Mouse (Mus musculus) liver, embryonic 15.5 days (tissue): ENCODE data around the gene Ankrd33b. TPM values are rescaled to one million over a fixed set of nuclear protein-coding genes. Genes with fewer than 3 reads are reported as not detected.

Source experiments
- ATAC-seq: fragments of 200-750 bp; cut with Nextera tagmentation; 2 replicates; pipeline ENCODE4 v1.8.0; 2017; ENCODE audit warnings: moderate number of reproducible peaks, mild to moderate bottlenecking, moderate library complexity; ENCODE audit not compliant: insufficient read depth
- H3K27ac ChIP-seq: fragments of 300-500 bp; sonication (generic); replicated peaks from 2 replicates; pipeline ENCODE4 v1.5.1; 2015; ENCODE audit warnings: mild to moderate bottlenecking, inconsistent platforms
- H3K27me3 ChIP-seq: fragments of 300-500 bp; sonication (generic); 2 replicates; pipeline ENCODE4 v1.6.1; 2015; ENCODE audit warnings: mild to moderate bottlenecking, inconsistent platforms
- H3K36me3 ChIP-seq: fragments of 300-500 bp; sonication (generic); replicated peaks from 2 replicates; pipeline ENCODE4 v1.6.1; 2015; ENCODE audit warnings: moderate library complexity, mild to moderate bottlenecking, inconsistent platforms
- H3K4me1 ChIP-seq: fragments of 300-500 bp; sonication (generic); replicated peaks from 2 replicates; pipeline ENCODE4 v1.6.1; 2015; ENCODE audit warnings: inconsistent platforms
- H3K4me2 ChIP-seq: fragments of 300-500 bp; sonication (generic); 2 replicates; pipeline ENCODE4 v1.6.1; 2015; ENCODE audit warnings: moderate library complexity, mild to moderate bottlenecking, inconsistent platforms
- H3K4me3 ChIP-seq: fragments of 300-500 bp; sonication (generic); replicated peaks from 2 replicates; pipeline ENCODE4 v1.5.1; 2015; ENCODE audit warnings: mild to moderate bottlenecking, inconsistent platforms
- H3K9ac ChIP-seq: fragments of 300-500 bp; sonication (generic); 2 replicates; pipeline ENCODE4 v1.6.1; 2015; ENCODE audit warnings: moderate library complexity, mild to moderate bottlenecking, inconsistent platforms
- H3K9me3 ChIP-seq: fragments of 300-500 bp; sonication (generic); replicated peaks from 2 replicates; pipeline ENCODE4 v1.6.1; 2016; ENCODE audit warnings: inconsistent platforms
- WGBS: fragments of 180-500 bp; shearing (Covaris S2); methylation state at CpG from one replicate; pipeline ENCODE4 v1.1.7; 2015; ENCODE audit warnings: mixed read lengths; ENCODE audit not compliant: insufficient replicate concordance; 5-methylcytosine and 5-hydroxymethylcytosine counted together
- polyA plus RNA-seq: library from polyadenylated mRNA; unstranded; fragments of >200 nt; fragmentation: Nextera tagmentation; extraction: Ambion mirVana; gene quantifications from 2 replicates; pipeline ENCODE4 v1.2.1, GENCODE M21; 2015

Gene Ankrd33b
- polyA plus RNA-seq, 1 experiment from 2014 or later = 0.62 TPM

DNA sequence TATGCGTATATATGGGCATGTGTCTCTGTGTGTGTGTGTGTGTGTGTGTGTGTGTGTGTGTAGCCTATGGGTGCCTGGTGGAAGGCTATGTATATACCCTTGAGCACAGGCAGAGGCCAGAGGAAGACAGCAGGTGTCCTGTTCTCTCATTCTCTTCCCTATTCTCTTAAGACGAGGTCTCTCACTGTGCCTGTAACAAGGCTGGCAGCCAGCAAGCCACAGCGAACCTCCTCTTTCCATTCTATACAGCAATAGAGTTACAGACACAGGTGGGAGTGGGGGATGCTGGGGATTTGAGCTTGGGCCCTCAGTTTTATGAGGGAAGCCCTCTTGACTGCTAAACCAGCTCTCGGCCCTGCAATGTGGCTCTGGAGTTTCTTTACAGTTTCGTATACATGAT lies 87.5 kb downstream of the Ankrd33b start:
- Histone ChIP-seq H3K4me1 (peaks cover 12% of the 10 kb centered on the region), H3K27me3 (no peaks in the 10 kb centered on the region), H3K4me3 (no peak overlapping the region), H3K9me3 (no peaks in the 10 kb centered on the region), H3K36me3 (no peaks in the 10 kb centered on the region), H3K4me2 (no peak overlapping the region), H3K9ac (no peak overlapping the region), H3K27ac (no peak overlapping the region)
- WGBS = 69% methylated on average over 5 of the region's 5 CpGs
- ATAC-seq = no peak

DNA sequence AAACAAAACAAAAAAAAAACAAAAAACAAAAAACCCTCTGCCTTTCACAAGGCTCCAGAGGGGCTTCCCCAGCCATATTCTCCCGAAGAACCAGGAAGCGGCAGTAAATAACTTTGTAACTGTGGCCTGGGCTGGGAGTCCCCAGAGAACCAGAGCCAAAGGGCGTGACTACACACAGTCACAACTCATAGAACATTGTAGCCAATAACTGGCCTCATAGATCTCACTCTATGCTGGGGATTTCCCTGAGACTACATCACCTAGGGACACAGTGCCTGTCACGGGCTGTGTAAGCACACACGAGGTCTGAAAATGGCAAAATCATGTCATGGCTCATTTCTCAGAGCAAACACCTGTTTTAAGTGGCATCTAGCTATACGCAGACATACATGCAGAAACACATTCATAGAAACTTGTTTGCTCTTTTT lies 87.9 kb downstream of the Ankrd33b start:
- peaks cover 12% of the 10 kb centered on the region for H3K4me1 ChIP-seq
- H3K4me2 ChIP-seq = no peak overlapping the region
- no peak overlapping the region for H3K4me3 ChIP-seq
- 56% methylated on average over 6 of the region's 6 CpGs for WGBS
- H3K27me3 ChIP-seq = no peaks in the 10 kb centered on the region
- no peak for ATAC-seq
- no peaks in the 10 kb centered on the region for H3K9me3 ChIP-seq
- H3K36me3 ChIP-seq = 0 out of 2 replicates have a peak, but pooled peaks cover 1% of the 10 kb centered on the region
- no peak overlapping the region for H3K27ac ChIP-seq
- H3K9ac ChIP-seq = no peak overlapping the region

DNA sequence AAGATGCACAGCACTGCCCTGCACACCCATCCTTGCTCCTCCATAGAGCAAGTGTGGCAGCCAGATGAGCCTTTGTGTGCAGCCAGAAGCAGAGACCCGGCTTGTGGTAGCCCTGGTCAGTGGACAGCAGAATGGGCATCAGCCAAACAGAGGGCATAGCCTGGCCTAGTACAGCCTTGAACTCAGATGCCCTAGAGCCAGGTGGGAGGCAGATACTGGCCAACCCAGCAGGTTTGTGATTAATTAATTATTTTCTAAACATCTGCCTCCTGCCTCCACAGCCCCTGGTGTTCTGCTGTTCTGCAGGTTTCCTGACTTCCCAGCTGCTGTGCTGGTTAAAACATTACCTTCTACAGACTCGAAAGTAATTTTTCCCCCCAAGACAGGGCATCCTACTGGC lies 88.4 kb downstream of the Ankrd33b start:
- 61% methylated on average over 2 of the region's 2 CpGs for WGBS
- no peak for ATAC-seq
- H3K9ac ChIP-seq = no peak overlapping the region

DNA sequence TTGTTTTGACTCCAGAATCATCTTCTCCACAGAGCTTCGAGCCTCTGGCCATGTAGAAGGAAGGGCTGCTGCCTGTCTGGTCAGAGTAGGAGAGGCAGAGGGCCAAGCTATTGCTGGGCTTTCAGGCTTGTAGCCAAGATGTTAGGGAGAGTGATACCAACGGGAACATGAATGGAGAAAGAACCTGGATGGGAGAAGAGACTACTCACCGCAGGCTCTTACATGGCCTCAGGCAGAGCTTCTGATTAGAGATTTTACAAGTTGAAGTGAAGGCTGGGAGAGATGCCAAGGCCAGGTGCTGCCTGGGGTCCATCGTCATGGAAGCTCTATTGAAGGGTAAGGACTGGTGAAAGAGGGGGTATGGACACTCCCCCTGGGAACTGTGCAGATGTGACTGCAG lies 89.4 kb downstream of the Ankrd33b start:
- Histone ChIP-seq H3K9ac (no peak overlapping the region), H3K27ac (no peak overlapping the region), H3K4me3 (no peak overlapping the region), H3K9me3 (no peaks in the 10 kb centered on the region), H3K36me3 (peaks cover 11% of the 10 kb centered on the region; the same call in 1 of the 2 replicates), H3K4me1 (peaks cover 18% of the 10 kb centered on the region), H3K4me2 (no peak overlapping the region), H3K27me3 (no peaks in the 10 kb centered on the region)
- ATAC-seq = no peak
- WGBS = 58% methylated on average over 4 of the region's 4 CpGs

More for the DNA sequence above, 88.4 kb downstream of the Ankrd33b start:
- Histone ChIP-seq H3K4me2 (no peak overlapping the region), H3K27ac (no peak overlapping the region), H3K27me3 (no peaks in the 10 kb centered on the region), H3K36me3 (0 out of 2 replicates have a peak, but pooled peaks cover 5% of the 10 kb centered on the region), H3K4me3 (no peak overlapping the region), H3K4me1 (peaks cover 12% of the 10 kb centered on the region), H3K9me3 (no peaks in the 10 kb centered on the region)

DNA sequence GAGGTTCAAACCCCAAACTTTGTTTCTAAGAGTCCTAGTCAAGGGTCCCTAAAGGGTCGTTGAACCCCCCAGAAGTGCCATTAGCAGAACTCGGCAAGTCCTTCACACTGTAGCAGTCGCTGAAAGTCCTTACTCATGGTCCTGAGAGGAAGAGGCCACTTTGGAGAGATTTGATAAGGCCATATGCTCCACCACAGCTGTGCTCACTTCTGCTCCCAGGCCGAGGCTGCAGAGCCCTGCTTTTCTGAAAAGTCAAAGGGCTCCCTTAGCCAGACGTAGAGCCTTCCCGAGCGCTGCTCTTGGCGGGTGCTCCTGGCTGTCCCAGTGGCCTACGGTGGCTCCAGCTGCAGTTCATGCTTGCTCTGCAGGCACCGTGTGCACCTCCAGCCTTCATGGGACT lies 94.0 kb downstream of the Ankrd33b start:
- Histone ChIP-seq H3K4me1 (peaks cover 6% of the 10 kb centered on the region; the same call in 1 of the 2 replicates), H3K36me3 (peaks cover 12% of the 10 kb centered on the region; the same call in 1 of the 2 replicates), H3K27ac (no peak overlapping the region), H3K9me3 (no peaks in the 10 kb centered on the region), H3K9ac (no peak overlapping the region), H3K27me3 (no peaks in the 10 kb centered on the region), H3K4me2 (no peak overlapping the region), H3K4me3 (no peak overlapping the region)
- no peak for ATAC-seq
- 11% methylated on average over 10 of the region's 10 CpGs for WGBS

DNA sequence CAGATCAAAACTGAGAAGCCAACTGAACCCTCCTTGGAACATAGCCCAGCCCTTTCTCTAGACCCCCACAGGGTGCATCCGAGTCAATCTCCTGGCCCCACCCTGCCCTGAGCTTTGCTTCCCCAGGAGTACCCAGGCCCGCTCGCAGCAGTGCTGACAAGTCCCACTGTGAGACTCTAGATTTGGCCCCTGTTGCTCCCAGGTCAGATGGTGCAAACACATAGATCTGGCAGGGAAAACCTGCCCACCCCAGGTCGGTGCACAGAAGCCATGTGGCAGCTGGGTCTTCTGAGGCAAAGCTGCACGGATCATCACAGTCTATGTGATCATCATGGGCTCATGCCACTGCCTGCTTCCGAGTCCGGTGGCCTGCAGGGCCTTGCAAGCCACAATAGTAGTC lies 94.8 kb downstream of the Ankrd33b start:
- ATAC-seq = no peak
- 69% methylated on average over 7 of the region's 7 CpGs for WGBS

DNA sequence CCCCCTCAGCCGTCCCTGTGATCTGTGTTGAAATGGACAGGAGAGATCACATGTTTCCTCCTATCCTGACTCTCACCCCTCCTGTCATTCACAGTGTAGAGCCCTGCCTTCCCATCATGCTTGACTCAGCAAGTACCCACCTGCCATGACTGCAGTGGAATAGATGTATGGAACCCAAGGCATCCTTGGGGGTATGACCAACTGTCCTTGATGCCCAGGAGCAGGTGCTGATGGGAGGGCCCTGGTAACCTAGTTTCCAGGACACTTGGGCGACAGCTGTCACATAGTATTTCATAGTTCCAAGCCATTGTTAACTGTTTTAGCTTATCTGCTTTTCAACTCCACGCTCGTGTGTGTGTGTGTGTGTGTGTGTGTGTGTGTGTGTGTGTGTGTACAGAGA lies 98.0 kb downstream of the Ankrd33b start:
- Histone ChIP-seq H3K4me1 (peaks cover 6% of the 10 kb centered on the region; the same call in 1 of the 2 replicates), H3K9me3 (no peaks in the 10 kb centered on the region), H3K27me3 (no peaks in the 10 kb centered on the region), H3K36me3 (peaks cover 10% of the 10 kb centered on the region; the same call in 1 of the 2 replicates), H3K4me2 (no peak overlapping the region), H3K4me3 (no peak overlapping the region), H3K9ac (no peak overlapping the region), H3K27ac (no peak overlapping the region)
- no peak for ATAC-seq
- 38% methylated on average over 4 of the region's 4 CpGs for WGBS

More for the DNA sequence above, 94.8 kb downstream of the Ankrd33b start:
- H3K4me2 ChIP-seq = no peak overlapping the region
- no peaks in the 10 kb centered on the region for H3K27me3 ChIP-seq
- H3K9me3 ChIP-seq = no peaks in the 10 kb centered on the region
- no peak overlapping the region for H3K9ac ChIP-seq
- H3K4me3 ChIP-seq = no peak overlapping the region
- H3K36me3 ChIP-seq = peaks cover 12% of the 10 kb centered on the region; the same call in 1 of the 2 replicates
- peaks cover 6% of the 10 kb centered on the region; the same call in 1 of the 2 replicates for H3K4me1 ChIP-seq
- no peak overlapping the region for H3K27ac ChIP-seq

DNA sequence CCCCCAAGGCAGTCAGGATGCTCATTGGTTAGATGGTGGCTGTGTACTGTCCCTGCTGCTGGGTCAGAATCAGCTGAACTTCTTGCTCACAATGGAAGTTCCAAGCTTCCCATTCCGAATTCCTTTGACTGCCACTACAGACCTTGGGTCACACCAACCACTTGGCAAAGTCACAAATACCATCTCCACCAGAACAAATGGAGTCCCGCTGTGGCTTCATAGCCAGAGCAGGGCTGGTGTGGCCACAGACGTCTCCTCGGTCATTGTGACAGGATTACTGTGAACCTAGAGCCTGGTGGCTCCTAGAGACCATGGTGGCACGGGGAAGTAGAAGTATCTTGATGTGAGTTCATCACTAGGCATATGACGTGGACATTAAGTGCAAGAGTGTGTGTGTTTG lies 99.4 kb downstream of the Ankrd33b start:
- Histone ChIP-seq H3K4me1 (no peaks in the 10 kb centered on the region), H3K9ac (no peak overlapping the region), H3K27ac (no peak overlapping the region), H3K36me3 (peaks cover 2% of the 10 kb centered on the region; the same call in 1 of the 2 replicates), H3K4me3 (no peak overlapping the region), H3K4me2 (no peak overlapping the region), H3K27me3 (no peaks in the 10 kb centered on the region), H3K9me3 (no peaks in the 10 kb centered on the region)
- no peak for ATAC-seq
- 63% methylated on average over 6 of the region's 6 CpGs for WGBS

DNA sequence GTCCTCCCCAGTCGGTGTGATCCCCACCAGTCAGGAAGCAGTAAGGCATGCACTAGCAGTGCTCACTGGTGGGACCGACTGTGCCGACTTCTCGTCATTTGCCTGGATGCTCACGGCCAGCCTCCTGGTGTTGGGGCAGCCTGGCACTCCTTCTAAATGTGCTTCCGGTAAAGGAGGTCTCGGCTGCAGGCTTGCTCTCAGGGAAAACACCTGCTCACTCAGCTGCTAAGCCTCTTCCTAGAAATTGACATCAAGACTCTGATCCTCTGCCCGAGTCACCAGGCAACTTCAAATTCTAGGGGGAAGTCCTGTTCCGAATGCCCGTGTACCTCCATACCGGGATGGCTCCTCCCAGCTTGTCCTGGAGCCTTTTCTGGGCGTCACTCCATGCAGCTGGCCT lies 101.7 kb downstream of the Ankrd33b start:
- Histone ChIP-seq H3K27me3 (no peaks in the 10 kb centered on the region), H3K4me2 (no peak overlapping the region), H3K9me3 (no peaks in the 10 kb centered on the region), H3K27ac (no peak overlapping the region), H3K4me1 (no peaks in the 10 kb centered on the region), H3K9ac (no peak overlapping the region), H3K4me3 (no peak overlapping the region), H3K36me3 (no peaks in the 10 kb centered on the region)
- ATAC-seq = no peak
- WGBS = 75% methylated on average over 12 of the region's 12 CpGs

DNA sequence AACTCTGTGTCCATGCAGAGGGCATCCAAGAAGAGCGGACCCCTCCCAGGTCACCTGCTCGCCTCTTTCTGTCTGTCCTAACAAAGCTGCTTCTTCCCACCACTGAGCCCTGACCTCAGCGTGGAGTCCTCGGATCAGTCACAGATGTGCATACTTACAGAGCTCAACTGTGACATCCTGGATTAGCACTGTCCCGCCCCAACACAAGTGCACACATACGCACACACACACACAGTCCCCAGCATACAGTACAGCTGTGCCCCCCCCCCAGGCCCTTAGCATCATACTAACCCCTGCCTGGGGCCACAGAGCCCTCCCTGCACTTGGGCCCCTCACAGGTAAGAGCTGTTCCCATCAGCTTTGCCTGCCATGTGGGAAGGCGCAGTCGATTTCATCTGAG lies 102.1 kb downstream of the Ankrd33b start:
- ATAC-seq = no peak
- Histone ChIP-seq H3K27me3 (no peaks in the 10 kb centered on the region), H3K9me3 (no peaks in the 10 kb centered on the region), H3K27ac (no peak overlapping the region), H3K4me1 (no peaks in the 10 kb centered on the region), H3K4me3 (no peak overlapping the region), H3K36me3 (no peaks in the 10 kb centered on the region), H3K9ac (no peak overlapping the region), H3K4me2 (no peak overlapping the region)
- 77% methylated on average over 8 of the region's 8 CpGs for WGBS

DNA sequence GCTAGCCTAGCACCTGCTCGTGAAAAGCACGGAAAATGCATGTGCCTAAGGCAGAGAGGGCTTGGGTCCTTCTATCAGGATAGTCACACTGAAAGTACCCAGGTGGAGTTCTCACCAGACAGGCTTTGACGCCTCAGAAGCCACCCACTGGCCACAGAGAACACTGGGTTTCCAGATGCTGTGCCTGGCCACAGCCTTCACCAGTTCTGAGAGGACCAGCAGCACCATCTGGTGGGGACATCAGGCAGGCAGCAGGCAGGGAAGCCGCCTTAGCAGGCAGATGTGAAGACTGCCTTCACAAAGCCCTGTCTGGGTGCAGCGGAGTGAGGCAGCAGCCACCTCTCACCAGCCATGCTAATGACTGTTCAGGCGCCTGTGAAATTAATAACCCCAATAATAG lies 102.7 kb downstream of the Ankrd33b start:
- Histone ChIP-seq H3K4me3 (no peak overlapping the region), H3K4me2 (no peak overlapping the region), H3K36me3 (no peaks in the 10 kb centered on the region), H3K9ac (no peak overlapping the region), H3K4me1 (no peaks in the 10 kb centered on the region), H3K9me3 (no peaks in the 10 kb centered on the region), H3K27me3 (no peaks in the 10 kb centered on the region), H3K27ac (no peak overlapping the region)
- ATAC-seq = 0 out of 2 replicates have a peak, but pooled peaks have one; percentile 16
- 44% methylated on average over 6 of the region's 6 CpGs for WGBS

DNA sequence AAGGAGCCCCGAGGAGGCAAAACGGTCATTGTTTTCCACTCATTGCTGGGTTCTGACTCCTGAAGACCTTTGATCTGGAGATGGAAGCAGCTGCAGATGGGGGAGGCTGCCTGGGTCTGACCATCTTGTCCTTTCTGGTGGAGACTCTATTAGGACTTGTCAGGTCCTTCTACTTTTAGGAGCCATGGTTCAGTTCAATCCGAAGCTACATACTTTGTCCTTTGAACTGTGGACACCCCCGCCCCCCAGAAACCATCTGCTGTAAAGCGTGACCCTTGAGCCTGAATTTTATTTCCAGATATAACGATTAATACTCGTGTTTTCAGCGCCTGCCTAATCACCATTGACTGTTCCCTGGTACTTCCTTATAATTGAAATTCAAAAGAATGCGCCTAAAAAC lies 105.2 kb downstream of the Ankrd33b start:
- no peaks in the 10 kb centered on the region for H3K27me3 ChIP-seq
- no peak overlapping the region for H3K4me3 ChIP-seq
- 0 out of 2 replicates have a peak, but pooled peaks cover 7% of the 10 kb centered on the region for H3K4me1 ChIP-seq
- H3K36me3 ChIP-seq = no peaks in the 10 kb centered on the region
- ATAC-seq = no peak
- H3K4me2 ChIP-seq = no peak overlapping the region
- H3K27ac ChIP-seq = no peak overlapping the region
- no peaks in the 10 kb centered on the region for H3K9me3 ChIP-seq
- 61% methylated on average over 9 of the region's 9 CpGs for WGBS
- no peak overlapping the region for H3K9ac ChIP-seq
